7 mouse cellular contexts compared by ENCODE assay signal in the genomic region with DNA sequence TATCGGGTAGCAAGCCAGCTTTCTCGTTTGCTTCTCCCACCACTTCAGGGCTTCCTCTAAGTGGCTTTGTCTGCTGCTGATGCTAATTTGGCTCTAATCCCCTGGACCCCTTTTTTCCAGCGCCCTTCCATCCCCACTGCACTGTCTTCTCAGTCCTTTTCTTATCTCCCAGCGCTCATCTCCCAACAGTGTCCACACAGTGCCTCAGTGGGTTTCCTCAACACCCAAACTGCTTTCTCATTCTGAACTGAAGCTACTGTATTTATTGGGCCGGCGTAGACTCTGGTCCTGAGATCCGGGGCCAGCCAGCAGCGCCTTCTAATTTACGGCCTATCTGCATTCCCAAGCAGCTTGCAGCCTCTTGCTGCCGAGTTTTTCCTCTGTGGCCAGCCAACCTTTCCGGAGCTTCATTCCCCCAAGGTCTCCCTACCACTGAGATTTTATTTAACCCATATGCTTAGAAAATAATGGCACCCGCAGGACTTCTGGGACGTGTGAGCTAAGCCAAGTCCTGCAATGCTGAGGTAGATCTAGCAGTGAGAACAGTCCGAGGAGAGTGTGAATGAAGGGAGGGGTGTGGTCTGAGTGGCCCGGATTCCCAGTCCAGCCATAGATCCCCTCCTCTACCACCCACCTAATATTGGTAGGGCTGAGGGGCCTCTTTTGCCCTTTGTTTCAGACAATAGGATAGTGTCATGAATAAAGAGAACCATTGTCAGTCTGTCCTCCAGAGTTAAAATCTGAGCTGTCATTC. TPM values are rescaled to one million over a fixed set of nuclear protein-coding genes. Genes with fewer than 3 reads are reported as not detected.
A peak's percentile ranks its signal among the peaks of the same experiment; 100 is the strongest.
DNase-seq lines count a peak whose midpoint lies in the region; ATAC-seq and TF ChIP-seq lines count a peak whose summit lies in the region.

Gng2 (minus strand) TSS at position 357 of the 754 bp plus-strand sequence.

- no peaks in the 10 kb centered on the region for H3K36me3 ChIP-seq in lung, postnatal 0 days (ENCODE audit: insufficient read depth, low read length)
- no peaks in the 10 kb centered on the region for H3K36me3 ChIP-seq in forebrain, postnatal 0 days (ENCODE audit: insufficient read depth)
- no peaks in the 10 kb centered on the region for H3K36me3 ChIP-seq in midbrain, embryonic 10.5 days

- no peaks in the 10 kb centered on the region for H3K4me1 ChIP-seq in lung, postnatal 0 days (ENCODE audit: insufficient read depth, low read depth, low read length)
- peaks cover 10% of the 10 kb centered on the region; the same call in 1 of the 2 replicates for H3K4me1 ChIP-seq in forebrain, postnatal 0 days (ENCODE audit: insufficient read depth)
- H3K4me1 ChIP-seq in midbrain, embryonic 10.5 days, result peaks cover 50% of the 10 kb centered on the region

- H3K27ac ChIP-seq in lung, postnatal 0 days (ENCODE audit: low read length), result peak within 1 kb of the TSS; percentile 86
- peak within 1 kb of the TSS; percentile 98 for H3K27ac ChIP-seq in forebrain, postnatal 0 days (ENCODE audit: low read depth, low read length)
- peak within 1 kb of the TSS; percentile 90 for H3K27ac ChIP-seq in midbrain, embryonic 10.5 days (replicated peaks)

- no peak for TF ChIP-seq CTCF in lung, postnatal 0 days (IDR thresholded peaks at IDR 0.05)
- no peak for TF ChIP-seq CTCF in forebrain, postnatal 0 days (IDR thresholded peaks at IDR 0.05; ENCODE audit: low read depth)

- 11% methylated on average over 15 of the region's 15 CpGs for WGBS in lung, postnatal 0 days
- WGBS in forebrain, postnatal 0 days, result 6% methylated on average over 15 of the region's 15 CpGs
- 8% methylated on average over 15 of the region's 15 CpGs for WGBS in midbrain, embryonic 10.5 days

- no peaks in the 10 kb centered on the region for H3K9me3 ChIP-seq in lung, postnatal 0 days (ENCODE audit: low read length)
- no peaks in the 10 kb centered on the region for H3K9me3 ChIP-seq in forebrain, postnatal 0 days (ENCODE audit: low read length)
- no peaks in the 10 kb centered on the region for H3K9me3 ChIP-seq in midbrain, embryonic 10.5 days (replicated peaks)

- H3K4me2 ChIP-seq in lung, postnatal 0 days (replicated peaks; ENCODE audit: low read depth, low read length), result peak within 1 kb of the TSS; percentile 72
- H3K4me2 ChIP-seq in forebrain, postnatal 0 days (ENCODE audit: low read depth), result peak within 1 kb of the TSS; percentile 48

- ATAC-seq in lung, postnatal 0 days, result no peak; the same call in 1 of the 2 replicates
- peak; percentile 30 for ATAC-seq in forebrain, postnatal 0 days

- no peaks in the 10 kb centered on the region for H3K27me3 ChIP-seq in lung, postnatal 0 days (replicated peaks; ENCODE audit: insufficient read depth, low read length)
- no peaks in the 10 kb centered on the region for H3K27me3 ChIP-seq in forebrain, postnatal 0 days (ENCODE audit: insufficient read depth, low read length)
- peaks cover 5% of the 10 kb centered on the region; the same call in 1 of the 2 replicates for H3K27me3 ChIP-seq in midbrain, embryonic 10.5 days (ENCODE audit: low read depth, poor library complexity, severe bottlenecking)

- peak within 1 kb of the TSS; percentile 41 for H3K9ac ChIP-seq in lung, postnatal 0 days (replicated peaks; ENCODE audit: low read depth)
- H3K9ac ChIP-seq in forebrain, postnatal 0 days, result peak within 1 kb of the TSS; percentile 63

- TF ChIP-seq EP300 in lung, postnatal 0 days (IDR thresholded peaks at IDR 0.05), result no peak

- DNase-seq in lung, postnatal 0 days (ENCODE audit: low spot score), result no peak
- DNase-seq in lung, postnatal 10 days, result no peak
- DNase-seq in cerebellum, adult 11 months, result peak; percentile 30
- no peak for DNase-seq in forebrain, postnatal 0 days
- DNase-seq in kidney, postnatal 4 days, result peak; percentile 54 to 69
- no peak for DNase-seq in midbrain, embryonic 10.5 days (ENCODE audit: low spot score)
- no peak for DNase-seq in urinary bladder, postnatal 4 days (ENCODE audit: low spot score in 2 of 2)

- H3K4me3 ChIP-seq in lung, postnatal 0 days (ENCODE audit: low read depth, low read length), result peak within 1 kb of the TSS; percentile 49
- peak within 1 kb of the TSS; percentile 48 for H3K4me3 ChIP-seq in forebrain, postnatal 0 days (ENCODE audit: low read depth, low read length)
- peak within 1 kb of the TSS; percentile 61 for H3K4me3 ChIP-seq in midbrain, embryonic 10.5 days

RNA-seq across cellular contexts. Expression of gene Gng2, which starts in this region (rescaled TPM):
- 27.9 and 29.5 TPM in 2 replicates for polyA plus RNA-seq in lung, postnatal 0 days (2015; fragmentation: Nextera tagmentation; extraction: Ambion mirVana)
- total RNA-seq in forebrain, postnatal 0 days (2014; rRNA removed), result 447 and 546 TPM in 2 replicates
- polyA plus RNA-seq in forebrain, postnatal 0 days (2015; fragmentation: Nextera tagmentation; extraction: Ambion mirVana), result 367 and 462 TPM in 2 replicates
- polyA plus RNA-seq in midbrain, embryonic 10.5 days (2016; fragmentation: Nextera tagmentation; extraction: Ambion mirVana), result 82.4 and 121 TPM in 2 replicates

Comparison
In these comparisons a context has a peak if more than half of its experiments do, and no peak if none do; other contexts are left out.
1. DNase-seq: peak in cerebellum, adult 11 months (single experiment) and kidney, postnatal 4 days (2 of 2); none in lung, postnatal 0 days (single experiment), lung, postnatal 10 days (single experiment), forebrain, postnatal 0 days (single experiment), midbrain, embryonic 10.5 days (single experiment) and urinary bladder, postnatal 4 days (0 of 2).
2. Peak in every context shown above with its lines, with median percentiles within 50 percentile points of each other: H3K27ac ChIP-seq and H3K4me3 ChIP-seq.